Mouse (Mus musculus) B cell, adult 2 months (primary cell): ENCODE data around the gene Plekho2.
A peak's percentile ranks its signal among the peaks of the same experiment; 100 is the strongest.

Source experiments
- DNase-seq, 2 experiments: peaks; one replicate each; pipeline ENCODE4 v3.0.0; 2022

The Plekho2 gene

DNA sequence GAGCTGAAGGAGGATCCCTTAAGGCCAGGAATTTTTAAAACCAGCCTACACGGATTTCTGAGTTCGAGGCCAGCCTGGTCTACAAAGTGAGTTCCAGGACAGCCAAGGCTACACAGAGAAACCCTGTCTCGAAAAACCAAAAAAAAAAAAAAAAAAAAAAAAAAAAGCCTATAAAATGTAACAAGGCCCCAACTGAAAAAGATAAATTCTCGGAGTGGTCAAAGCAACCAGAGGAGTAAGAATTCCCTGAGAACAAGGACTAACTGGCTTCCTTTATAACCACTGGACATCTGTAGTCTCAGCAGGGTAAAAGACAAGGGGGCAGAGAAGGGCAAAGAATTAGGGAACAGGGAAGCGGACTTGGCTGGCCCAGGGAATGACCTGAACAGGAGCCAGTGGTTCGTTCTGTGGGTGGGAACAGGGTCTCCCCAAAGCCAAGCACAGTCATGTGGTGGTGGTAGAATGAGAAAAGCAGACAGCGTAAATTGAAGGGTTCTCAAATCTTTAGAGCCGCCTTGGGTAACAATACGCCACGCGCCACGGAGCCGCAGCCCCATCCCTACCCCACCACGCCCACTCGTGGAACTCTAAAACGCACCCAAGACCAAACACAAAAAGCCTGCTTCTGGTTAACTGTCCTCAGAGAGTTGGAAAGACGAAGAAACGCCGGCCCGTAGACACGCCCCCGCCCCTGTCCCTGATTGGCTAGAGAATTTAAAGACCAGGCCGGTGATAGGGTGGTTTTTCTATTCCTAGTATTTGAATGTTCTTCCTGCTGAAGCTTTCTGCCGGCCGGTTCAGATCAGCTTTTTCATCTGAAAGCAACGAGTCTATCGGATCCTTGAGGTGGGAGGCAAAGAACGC, 6.8 kb upstream of the Plekho2 start, which contains the start of gene Pif1:
Gene Pif1, plus strand, starts transcription at position 755 of the 864 bp plus-strand sequence.
- peak; percentile 80 to 84 for DNase-seq

DNA sequence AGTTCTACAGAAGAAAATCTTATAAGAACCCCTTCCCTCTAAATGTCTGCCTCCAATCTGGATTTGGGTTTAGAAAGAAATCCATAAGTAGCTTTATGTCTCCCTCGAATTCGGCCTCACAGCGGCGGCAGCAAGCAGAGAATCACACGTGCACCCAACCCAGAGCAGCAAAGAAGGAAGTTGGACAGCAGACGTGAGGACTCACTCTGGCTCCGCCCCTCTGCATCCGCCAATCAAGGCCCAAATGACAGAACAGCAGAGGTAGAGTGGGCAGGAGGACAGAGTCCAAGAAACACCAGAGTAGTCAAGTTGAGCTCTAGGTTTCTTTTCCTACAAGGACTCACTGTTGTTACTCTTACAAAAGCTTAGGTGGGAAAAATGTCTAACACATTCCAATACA, 3.2 kb upstream of the Plekho2 start:
- peak; percentile 73 to 75 for DNase-seq

DNA sequence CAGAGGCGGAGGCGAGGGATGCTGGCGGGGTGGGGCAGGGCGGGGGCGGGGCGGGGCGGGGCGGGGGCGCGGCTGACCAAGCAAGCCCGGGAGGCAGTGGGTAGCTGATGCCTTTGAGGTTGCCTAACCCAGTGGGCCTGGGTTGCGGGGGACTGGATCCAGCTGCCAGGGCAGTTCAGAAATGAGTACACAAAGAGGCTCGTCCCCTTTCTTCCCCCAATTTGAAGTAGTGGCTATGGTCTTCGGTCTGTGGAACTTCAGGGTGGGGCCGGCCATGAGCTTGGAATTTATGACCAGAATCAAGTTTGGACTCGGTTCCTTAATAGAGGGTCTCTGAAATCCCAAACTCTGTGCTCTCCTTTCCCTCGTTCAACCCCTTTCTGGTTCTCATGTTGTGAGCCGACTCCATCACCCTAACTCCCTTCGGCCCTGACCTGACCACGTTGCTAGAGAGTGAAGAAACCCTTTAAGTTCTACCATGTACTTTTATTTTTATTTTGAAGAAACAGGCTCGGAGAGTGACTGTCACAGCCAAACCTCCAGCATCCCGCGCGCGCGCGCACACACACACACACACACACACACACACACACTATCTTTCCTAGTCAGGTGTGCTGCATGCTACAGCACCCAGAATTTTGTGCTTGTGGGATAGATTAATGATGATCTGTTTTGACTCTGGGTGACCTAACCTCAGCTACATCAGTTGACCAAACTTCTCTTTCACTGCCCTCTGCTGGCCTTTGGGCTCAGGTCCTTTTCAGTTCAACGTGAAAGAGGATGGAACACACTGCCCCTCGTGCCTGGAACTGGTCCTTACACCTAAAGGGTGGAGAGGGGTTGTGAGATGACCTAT, 789 bp upstream of the Plekho2 start:
- peak; percentile 88 to 92 for DNase-seq

DNA sequence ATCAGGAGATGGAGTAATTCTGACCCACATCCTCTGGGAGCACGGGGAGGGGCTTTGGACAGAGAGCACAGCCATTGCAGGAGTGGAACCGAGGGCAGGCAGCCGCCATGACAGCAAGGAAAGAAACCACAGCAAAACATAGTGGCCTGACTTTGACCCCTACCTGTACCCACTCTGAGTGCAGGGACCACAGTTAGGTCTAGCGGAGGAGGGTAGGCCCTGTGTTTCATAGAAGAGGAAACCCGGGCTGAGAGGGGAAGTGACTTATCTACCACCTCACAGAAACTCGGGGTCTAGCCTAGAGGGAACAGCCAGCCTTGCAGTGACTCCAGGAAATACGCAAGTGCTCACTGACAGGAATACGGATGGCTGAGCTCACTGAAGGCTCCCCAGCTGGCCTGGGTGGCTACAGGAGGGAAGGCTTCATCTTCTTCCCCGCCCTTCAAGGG, 1.0 kb downstream of the Plekho2 start:
- peak; percentile 73 to 77 for DNase-seq

DNA sequence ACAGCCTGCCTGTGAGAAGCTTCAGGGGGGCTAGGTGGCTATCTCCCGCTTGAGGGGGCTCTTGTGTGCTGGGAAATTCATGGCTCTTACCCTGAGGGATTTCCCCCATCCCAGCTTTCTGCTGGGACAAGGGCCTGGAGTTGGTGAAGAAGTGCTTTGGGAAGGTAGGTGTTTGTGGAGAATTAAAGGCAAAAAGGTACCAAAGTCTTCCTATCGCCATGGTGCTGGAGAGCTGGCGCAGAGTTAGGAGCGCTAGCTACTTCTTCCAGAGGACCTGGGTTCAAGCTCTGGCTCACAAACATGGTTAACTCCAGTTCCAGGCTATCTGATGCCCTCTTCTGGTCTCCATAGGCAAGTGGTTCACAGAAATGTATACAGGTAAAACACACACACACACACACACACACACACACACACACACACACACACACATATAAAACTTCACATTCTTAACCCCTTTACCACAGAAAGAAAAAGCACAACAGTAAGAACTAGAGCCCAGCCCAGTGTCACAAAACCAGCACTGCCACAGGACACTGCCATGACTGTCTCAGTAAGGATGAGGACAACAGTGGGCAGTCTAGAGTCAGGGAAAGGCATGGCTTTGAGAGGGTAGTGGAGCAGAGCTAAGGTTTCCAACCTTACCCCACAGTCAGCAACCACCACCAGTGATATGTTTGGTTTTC, 2.2 kb downstream of the Plekho2 start:
- DNase-seq: no peak

DNA sequence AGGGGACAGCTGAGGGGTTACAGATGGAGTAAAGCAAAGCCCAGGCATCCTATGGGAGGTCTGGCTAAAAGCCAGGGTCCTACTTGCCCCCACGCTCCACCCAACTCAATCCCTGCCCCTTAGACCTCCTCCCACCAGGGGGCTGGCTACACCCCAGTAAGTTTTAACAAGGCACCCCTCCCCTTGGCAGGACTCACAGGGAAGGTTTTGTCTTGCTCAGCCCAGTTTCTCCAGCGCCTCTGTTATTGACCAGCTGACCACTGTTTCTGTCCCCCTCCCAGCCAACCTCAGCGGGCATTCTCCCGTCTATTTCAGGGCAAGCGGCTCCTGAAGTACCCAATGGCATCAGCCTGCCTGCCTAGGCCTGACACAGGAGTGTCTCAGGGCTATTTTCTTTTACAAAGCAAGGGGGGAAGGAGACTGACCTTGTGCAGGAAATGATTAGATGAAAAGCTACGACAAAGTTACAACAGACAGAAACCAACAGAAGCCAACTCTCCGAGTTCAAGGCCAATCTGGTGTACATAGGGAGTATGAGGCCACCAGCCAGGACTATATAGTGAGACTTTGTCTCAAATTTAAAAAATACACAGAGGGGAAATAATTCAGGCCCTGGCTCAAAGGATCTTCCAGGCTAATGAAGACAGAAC, 2.9 kb downstream of the Plekho2 start:
- no peak for DNase-seq

DNA sequence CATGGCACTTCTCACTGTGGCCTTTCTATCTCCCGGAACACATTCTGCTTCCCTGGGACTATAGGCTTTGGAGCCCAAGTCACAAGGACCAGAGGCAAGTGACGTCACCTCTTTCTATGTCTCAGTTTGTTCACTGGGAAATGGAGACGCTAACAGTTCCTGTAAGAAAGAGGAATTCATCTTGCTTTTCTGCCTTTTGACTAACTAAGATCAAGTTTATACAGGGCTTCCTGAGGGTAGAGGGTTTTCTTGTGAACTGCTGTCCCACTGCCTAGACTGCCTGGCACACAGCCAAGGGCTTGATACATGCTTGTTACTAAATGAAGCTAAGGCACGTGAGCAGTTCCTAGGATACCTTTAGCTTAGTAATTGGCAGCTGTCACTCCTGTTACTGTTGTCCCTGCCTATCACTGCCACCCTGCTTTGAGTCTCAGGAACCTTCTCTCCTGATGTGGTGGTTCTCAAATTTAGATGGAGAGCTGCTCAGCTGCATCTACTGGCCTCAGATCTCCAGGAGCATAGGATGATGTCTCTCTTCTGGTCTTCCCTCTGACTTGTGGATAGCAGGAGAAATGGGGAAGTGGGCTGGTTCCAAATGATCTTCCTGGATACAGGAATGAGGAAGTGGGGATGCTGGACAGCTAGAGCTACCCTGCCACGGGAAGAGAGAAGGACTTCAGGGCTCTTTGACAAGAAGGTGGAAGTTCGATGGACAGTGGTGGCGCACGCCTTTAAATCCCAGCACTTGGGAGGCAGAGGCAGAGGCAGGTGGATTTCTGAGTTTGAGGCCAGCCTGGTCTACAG, 4.2 kb downstream of the Plekho2 start:
- peak; percentile 42 to 44 for DNase-seq

DNA sequence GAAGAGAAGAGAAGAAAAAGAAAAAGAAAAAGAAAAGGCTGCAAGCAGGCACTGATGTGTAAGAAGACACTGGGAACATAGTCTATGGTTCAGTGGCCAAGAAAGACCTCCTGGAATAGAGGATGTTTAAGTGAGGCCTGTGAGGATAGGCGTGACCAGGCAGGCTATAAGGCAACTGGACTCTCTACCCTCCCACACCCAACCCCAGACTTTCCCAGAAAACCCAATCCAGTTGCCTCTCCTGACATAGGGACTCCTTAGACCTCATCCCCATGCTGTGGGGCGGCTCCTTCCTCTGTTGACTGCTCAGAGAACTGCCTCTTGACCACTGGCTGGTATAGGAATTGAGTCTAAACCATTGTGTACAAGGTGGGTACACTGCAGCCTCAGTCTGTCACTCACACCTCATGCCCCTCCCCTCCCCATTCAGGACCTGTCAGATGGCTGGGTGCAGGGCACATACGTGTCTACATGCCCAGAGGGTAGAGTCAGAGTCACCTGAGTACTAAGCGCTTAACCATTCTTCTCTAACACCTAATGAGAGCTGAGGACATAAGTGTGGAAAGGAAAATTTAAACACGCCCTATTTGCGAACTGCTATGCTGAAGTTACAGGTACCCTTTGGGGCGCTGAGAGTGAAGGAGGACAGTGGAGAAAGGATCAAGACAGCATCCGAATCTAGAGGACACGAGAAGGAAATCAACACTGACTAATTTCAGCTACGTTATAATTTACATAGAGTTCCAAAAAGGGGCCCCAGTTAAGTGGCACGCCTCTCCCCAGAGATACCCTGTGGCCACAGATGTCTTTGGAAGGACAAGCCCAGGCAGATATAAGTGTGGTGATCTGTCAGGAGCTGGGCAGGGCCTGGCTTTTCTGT, 5.1 kb downstream of the Plekho2 start:
- DNase-seq: peak; percentile 51 to 55

DNA sequence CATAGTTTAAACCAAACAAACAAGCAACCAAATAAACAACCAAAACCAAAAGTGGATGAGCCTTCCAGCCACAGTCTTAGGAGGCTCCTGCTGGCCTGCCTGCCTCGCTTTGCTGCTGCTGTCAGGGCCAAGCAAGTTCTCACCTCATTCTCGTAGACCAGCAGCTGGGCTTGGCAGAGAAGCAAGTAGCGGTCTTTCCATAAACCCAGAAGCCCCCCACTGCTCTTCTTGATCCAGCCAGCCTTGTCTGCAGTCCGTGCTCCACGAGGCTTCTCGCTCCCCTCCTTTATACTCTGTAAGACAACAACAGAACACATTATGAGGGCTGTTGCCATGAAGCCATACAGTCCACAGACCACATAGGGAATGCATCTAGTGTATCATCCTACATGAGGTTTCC, 7.0 kb downstream of the Plekho2 start:
- no peak for DNase-seq

DNA sequence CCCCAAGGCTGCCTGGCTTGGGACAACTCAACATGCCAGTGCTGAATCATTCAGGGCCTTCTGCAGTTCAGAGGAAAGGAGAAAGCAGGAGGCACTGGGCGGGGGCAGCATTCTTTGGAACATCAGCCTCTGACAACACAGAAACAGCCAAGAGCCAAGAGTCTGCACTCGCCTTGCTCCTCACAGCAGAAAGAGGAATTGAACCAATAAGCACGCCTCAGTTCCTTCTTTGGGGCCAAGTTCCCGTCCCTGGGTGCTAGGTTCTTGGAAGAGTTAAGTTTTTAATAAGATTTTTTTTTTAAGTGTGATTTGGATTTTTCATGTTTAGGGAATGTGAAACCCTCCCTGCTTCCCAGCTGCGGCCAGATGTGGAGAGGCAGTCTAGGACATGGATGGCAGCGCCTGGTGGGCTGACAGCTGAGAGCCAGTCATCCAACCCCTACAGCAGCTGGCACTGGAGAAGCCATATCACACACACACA, 10.3 kb downstream of the Plekho2 start:
- peak; percentile 34 to 42 for DNase-seq

DNA sequence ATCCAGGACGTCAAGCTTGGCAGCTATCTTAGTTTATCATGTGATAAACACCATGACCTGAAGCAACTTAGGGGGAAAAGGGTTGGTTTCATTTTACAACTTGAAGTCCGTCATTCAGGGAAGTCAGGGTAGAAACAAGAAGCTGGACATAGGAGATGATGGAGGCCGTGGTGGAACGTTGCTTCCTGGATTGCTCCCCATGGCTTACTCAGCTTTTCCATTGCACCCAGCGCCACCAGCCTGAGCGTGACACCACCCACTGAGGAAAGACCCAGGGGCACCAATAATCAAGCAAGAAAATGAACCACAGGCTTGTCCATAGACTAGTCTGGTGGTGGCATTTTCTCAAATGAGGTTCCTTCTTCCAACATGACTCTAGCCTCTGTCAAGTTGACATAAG, 11.1 kb downstream of the Plekho2 start:
- DNase-seq: no peak

DNA sequence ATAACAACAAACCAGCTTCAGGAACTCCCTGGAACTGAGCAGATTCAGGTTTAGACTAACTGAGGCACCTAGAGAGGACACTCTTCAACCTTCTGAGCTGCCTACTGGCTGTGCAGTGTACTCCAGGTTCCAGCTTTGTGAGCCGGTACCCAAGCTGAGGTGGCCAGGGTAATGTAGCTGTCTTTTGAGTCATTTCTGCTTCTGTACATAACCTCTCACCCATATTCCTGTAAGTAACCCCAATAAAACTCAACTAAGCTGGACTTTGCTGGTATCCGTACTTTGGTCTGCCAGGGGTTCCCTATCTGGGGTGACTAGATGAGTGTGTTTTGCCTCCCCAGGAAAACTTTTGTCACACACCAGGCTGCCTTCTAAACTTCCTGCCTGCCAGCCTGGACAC, 15.1 kb downstream of the Plekho2 start:
- DNase-seq: no peak

DNA sequence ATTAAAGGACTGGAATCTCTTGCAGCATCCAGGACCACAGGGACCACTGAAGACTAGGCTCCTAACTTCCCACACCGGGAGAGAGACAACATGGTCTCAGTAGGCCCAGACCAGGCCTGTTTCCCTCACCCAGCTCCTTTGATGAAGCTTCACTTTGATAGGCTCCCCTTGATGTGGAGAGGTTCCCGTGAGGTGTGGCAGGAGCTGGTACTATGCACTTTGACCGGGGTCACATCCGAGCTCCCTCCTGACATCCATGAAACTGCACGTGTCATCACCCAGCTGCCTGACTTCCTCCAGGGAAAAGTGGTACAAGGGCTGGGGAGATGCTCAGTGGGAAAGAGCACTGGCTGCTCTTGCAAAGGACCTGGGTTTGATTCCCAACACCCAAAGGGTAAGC, 16.8 kb downstream of the Plekho2 start:
- no peak for DNase-seq

DNA sequence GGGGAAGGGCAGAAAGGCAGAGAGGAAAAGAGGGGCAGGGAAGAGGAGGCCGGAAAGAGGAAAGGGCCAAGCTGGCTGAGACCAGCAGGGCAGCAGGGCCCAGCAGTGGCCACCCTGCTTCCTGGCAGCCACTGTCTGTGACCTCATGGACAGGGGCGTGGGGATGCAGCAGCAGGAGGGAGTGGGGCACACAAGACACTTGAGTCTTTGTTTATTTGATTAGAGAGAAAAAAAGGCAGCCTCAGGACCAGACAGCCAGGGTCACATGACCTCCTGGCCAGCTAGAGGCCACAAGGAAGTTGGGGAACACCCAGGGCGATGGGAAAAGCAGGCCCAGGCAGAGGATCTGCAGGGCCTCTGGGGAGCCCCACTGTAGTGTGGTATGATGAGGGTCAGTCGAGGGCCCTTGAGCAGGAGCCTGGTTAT, 17.7 kb downstream of the Plekho2 start:
- DNase-seq: no peak

DNA sequence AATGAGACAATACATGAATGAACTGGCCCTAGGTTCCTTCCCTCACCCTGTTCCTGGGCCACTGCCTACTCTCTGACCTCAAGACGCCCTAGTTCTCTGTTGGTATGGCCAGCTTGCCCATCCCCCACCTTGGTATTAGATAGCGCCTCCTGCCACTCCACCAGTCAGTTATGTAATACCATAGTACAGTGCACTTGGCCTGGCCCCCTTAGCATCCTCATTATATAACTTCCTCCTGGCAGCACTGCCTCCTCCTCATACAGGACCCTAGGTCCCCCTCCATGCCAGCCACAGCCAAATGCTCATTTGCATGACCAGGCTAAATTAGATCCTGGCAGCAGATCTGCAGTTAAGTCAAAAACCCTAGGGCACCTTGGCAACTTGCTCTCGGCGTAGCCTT, 18.8 kb downstream of the Plekho2 start:
- no peak for DNase-seq

DNA sequence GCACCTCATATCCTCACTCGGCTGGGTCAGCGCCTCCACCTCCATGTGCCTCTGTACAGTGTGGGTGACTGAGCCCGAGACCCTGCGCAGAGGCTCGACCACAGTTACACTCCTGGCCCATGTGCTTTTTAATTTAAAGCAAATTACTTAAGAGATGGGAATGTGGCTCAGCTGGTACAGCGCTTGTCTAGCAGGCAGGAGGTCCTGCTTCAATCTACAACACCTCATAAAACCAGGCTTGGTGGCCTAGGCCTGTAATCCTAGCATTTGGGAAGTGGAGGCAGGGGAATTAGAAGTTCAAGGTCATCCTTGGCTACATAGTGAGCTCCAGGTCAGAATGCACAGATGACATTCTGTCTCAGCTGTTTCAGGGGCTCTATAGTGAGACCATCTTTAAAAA, 21.0 kb downstream of the Plekho2 start:
- no peak for DNase-seq

DNA sequence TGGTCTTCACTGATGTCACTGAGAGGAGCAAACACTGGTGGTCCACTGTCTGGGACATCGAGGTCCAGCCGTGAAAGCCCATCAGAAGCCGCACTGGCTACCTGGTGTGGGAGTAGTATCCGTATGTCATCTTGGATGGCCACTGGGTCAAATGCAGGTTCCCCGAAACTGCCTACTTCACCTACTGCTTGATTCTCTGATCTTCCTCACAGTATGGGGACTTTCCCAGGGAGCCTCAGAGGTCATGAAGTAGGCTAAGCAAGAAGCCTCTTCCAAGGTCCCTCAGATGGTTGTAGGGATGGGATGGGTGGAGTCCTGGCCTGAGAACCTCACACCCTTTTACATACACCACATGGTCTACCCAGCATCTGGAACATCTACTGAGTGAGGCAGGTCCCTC, 22.9 kb downstream of the Plekho2 start:
- DNase-seq: no peak

DNA sequence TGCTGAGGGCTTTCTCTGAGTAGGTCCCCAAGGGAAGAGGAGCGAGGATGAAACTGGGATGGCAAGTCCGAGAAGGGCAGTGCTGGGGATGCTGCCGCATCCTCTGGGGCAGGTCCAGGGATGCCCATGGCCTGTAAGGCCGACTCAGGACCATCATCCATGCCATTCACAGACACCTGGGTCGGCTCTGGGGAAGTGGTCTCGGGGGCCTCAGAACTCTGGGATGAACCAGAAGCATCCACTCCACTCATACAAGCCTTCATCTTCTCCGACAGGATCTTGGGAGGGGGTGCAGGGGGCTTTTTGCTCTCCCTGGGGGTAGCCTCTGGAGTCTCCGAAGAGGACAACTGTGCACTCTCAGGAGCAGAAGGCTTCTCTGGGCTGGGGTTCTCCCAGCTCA, 23.5 kb downstream of the Plekho2 start:
- no peak for DNase-seq

DNA sequence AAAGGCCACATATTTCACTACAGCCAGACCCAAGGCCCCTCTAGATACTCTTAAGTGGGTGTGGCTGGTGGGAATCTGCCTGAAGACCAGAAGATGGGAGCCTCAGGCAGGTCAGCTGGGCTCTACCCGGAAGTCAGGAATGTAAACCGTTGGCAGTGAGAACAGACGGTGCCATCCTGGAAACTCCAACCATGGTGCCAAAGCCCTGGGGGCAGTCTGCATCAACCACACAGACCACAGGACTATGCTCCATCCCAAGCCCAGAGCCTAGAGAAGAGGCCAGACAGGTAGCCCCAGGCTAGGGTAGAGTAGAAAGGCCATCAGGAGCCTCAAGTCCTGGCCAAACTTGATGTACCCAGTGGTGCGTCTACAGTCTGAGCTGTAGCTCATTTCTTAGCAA, 24.2 kb downstream of the Plekho2 start:
- DNase-seq: no peak

DNA sequence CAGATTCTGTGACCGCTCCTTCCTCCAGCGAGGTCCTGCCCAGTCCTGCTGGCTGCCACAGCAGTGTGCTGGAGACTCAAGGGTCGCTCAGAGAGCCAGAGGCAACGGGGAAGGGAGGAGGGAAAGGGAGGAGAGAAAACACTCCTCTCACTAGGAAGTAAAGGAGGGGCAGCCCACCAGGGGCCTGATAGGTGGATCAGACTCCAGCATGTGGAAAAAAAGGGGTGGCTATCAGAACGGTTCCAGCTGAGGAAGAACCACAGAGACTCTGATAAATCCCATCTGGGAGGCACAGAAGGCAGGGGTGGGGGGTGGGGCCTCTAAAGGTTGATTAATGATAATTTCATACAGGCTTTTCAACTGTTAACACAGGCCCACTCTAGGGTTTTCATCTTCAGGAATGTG, 24.8 kb downstream of the Plekho2 start:
- no peak for DNase-seq

DNA sequence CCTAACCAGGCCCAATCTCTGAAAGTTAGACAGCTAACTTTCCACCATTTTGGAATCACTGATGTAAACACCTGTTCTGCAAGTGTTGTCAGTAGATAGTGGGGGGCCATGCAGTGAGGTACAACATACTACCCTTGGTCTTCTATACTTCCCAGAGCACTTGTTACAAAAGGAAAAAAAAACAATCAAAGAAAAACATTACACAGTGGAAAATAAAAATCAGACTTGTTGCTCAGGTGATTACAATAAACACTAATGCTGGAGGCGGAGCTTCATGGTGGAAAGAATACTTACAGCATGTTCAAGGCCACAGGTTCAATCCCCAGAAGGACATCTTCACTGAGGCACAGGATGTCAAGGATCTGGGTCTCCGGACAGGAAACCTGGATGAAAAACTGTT, 27.1 kb downstream of the Plekho2 start:
- DNase-seq: no peak
